Mouse (Mus musculus): ENCODE results near the gene Upk1a.

- no peak for TF ChIP-seq MAX (IDR thresholded peaks at IDR 0.05)
- TF ChIP-seq CTCF (IDR thresholded peaks at IDR 0.05; ENCODE audit: control insufficient read depth, insufficient read depth, insufficient read length), result peak; percentile 44
- TF ChIP-seq USF1 (IDR thresholded peaks at IDR 0.05; ENCODE audit: low read depth), result no peak
- no peak for TF ChIP-seq MYOD1 (IDR thresholded peaks at IDR 0.05; ENCODE audit: control insufficient read depth, insufficient read length, low read depth)
Observed at GRCm38 (mm10) chr7:30589435-30590301, 23.0 kb downstream of the Upk1a start.
